Mouse (Mus musculus) neutrophil, adult 59 days (primary cell): ENCODE data around the gene Spg21. TPM values are rescaled to one million over a fixed set of nuclear protein-coding genes. Genes with fewer than 3 reads are reported as not detected.

Source experiments
- total RNA-seq, 2 experiments: library from RNA; stranded (reverse); gene quantifications; 1 replicate in 1 of 2; 2 replicates in 1 of 2; pipeline ENCODE4 v1.2.4; 2023

Spg21 gene
- 10 to 100 TPM; 63.4 to 78.5 TPM for total RNA-seq

GRCm38 (mm10) chr9:65460732-65461442 lies at the start of gene Spg21:
Spg21 (plus strand) TSS chr9:65460947.

GRCm38 (mm10) chr9:65422760-65423501 lies 37.8 kb upstream of the Spg21 start, which contains the start of gene Slc51b:
Slc51b (minus strand) TSS chr9:65422955.

GRCm38 (mm10) chr9:65435671-65436301 lies 25.0 kb upstream of the Spg21 start, which contains the start of gene Mtfmt:
Mtfmt (plus strand) TSS chr9:65435782.

GRCm38 (mm10) chr9:65519807-65520504 lies 59.2 kb downstream of the Spg21 start, which contains the start of gene Ankdd1a:
Ankdd1a (minus strand) TSS chr9:65520193.

Other genes starting within 250 kb of the Spg21 start
- not detected for gene Cilp, start 195.8 kb upstream of the Spg21 start, total RNA-seq
- gene Clpx, start 166.7 kb upstream of the Spg21 start, total RNA-seq = 10 to 100 TPM; 18.7 to 19.0 TPM
- gene Pdcd7, start 114.8 kb upstream of the Spg21 start, total RNA-seq = 10 to 100 TPM; 12.2 to 12.7 TPM
- under 1 TPM in 1 of 2 experiments, not detected in 1; 0.47 TPM for gene Ubap1l, start 99.9 kb upstream of the Spg21 start, total RNA-seq
- gene Kbtbd13, start 69.3 kb upstream of the Spg21 start, total RNA-seq = not detected
- not detected for gene Rasl12, start 62.4 kb upstream of the Spg21 start, total RNA-seq
- not detected for gene Slc51b, start 38.0 kb upstream of the Spg21 start, total RNA-seq
- gene Mtfmt, start 25.2 kb upstream of the Spg21 start, total RNA-seq = 1 to 10 TPM; 4.9 to 7.3 TPM
- gene Ankdd1a, start 59.2 kb downstream of the Spg21 start, total RNA-seq = 1 to 10 TPM in 1 of 2 experiments, under 1 TPM in 1; 0.38 to 1.0 TPM
- gene Plekho2, start 119.1 kb downstream of the Spg21 start, total RNA-seq = 100 to 1,000 TPM; 196 to 205 TPM
- gene Pif1, start 126.2 kb downstream of the Spg21 start, total RNA-seq = 10 to 100 TPM in 1 of 2 experiments, 1 to 10 TPM in 1; 8.2 to 10.9 TPM
- under 1 TPM; 0.49 to 0.88 TPM for gene Rbpms2, start 168.7 kb downstream of the Spg21 start, total RNA-seq
- 10 to 100 TPM; 61.8 to 64.5 TPM for gene Oaz2, start 207.1 kb downstream of the Spg21 start, total RNA-seq